In genomic region chr2:166088991-166089390, GRCm38 (mm10) we compare ENCODE assay signal across 23 mouse cellular contexts.
A peak's percentile ranks its signal among the peaks of the same experiment; 100 is the strongest.
DNase-seq lines count a peak whose midpoint lies in the region; ATAC-seq lines count a peak whose summit lies in the region.
"Had no signal": no experiment of that assay in that cellular context is flagged by ENCODE, and none has a peak within 500 bp of the region (broad histone marks: within the 10 kb centered on the region; RNA-seq: fewer than 3 reads in every experiment).

No protein-coding gene starts in this region.

- no peak overlapping the region for H3K4me3 ChIP-seq in embryonic facial prominence, embryonic 13.5 days
- H3K4me3 ChIP-seq in embryonic facial prominence, embryonic 10.5 days = no peak overlapping the region
- H3K4me3 ChIP-seq: embryonic facial prominence, embryonic 15.5 days; heart, adult 2 months; hindbrain, embryonic 12.5 days; hindbrain, embryonic 15.5 days had no signal

- peaks cover 83% of the 10 kb centered on the region for H3K36me3 ChIP-seq in embryonic facial prominence, embryonic 13.5 days
- H3K36me3 ChIP-seq in embryonic facial prominence, embryonic 10.5 days (replicated peaks) = peaks cover 97% of the 10 kb centered on the region

- DNase-seq in adrenal gland, postnatal 10 days = peak; percentile 74
- DNase-seq in adrenal gland, adult 18-20 months (ENCODE audit: low spot score in 2 of 2) = no peak
- no peak for DNase-seq in embryonic facial prominence, embryonic 10.5 days (ENCODE audit: low spot score)
- DNase-seq in testis, postnatal 10 days (ENCODE audit: low spot score) = peak; percentile 74
- no peak for DNase-seq in testis, postnatal 14 days (ENCODE audit: low spot score)
- DNase-seq in frontal cortex, adult 2 months (ENCODE audit: extremely low spot score in 1 of 2, low spot score in 1 of 2) = no peak
- DNase-seq: adrenal gland, adult 2 months; cerebellum, adult 11-12 months; cerebellum, adult 8-10 months; cerebellum, postnatal 10 days; cerebellum, postnatal 36 days; embryo, embryonic 11 days; forebrain, postnatal 0 days; gastrocnemius, postnatal 25 days had no signal

- no peaks in the 10 kb centered on the region for H3K27me3 ChIP-seq in embryonic facial prominence, embryonic 13.5 days
- no peaks in the 10 kb centered on the region for H3K27me3 ChIP-seq in embryonic facial prominence, embryonic 10.5 days (replicated peaks; ENCODE audit: low read depth, poor library complexity, severe bottlenecking)
- H3K27me3 ChIP-seq: embryonic facial prominence, embryonic 15.5 days; hindbrain, embryonic 12.5 days; hindbrain, embryonic 15.5 days had no signal

- ATAC-seq in embryonic facial prominence, embryonic 13.5 days (ENCODE audit: insufficient number of reproducible peaks, insufficient read depth, low FRiP score, low TSS enrichment, low read depth) = no peak
- ATAC-seq: activated CD4-positive, CD25-positive, alpha-beta regulatory T cell, adult 4 months; forebrain, embryonic 14.5 days; forebrain, postnatal 0 days; intestine, postnatal 0 days had no signal

- WGBS in embryonic facial prominence, embryonic 13.5 days = 90% methylated on average over 9 of the region's 9 CpGs
- WGBS in embryonic facial prominence, embryonic 10.5 days = 91% methylated on average over 9 of the region's 9 CpGs

- no peaks in the 10 kb centered on the region for H3K9me3 ChIP-seq in embryonic facial prominence, embryonic 13.5 days
- no peaks in the 10 kb centered on the region for H3K9me3 ChIP-seq in embryonic facial prominence, embryonic 10.5 days
- H3K9me3 ChIP-seq: embryonic facial prominence, embryonic 15.5 days; hindbrain, embryonic 12.5 days; hindbrain, embryonic 15.5 days had no signal

- H3K4me1 ChIP-seq in embryonic facial prominence, embryonic 13.5 days = peaks cover 18% of the 10 kb centered on the region
- H3K4me1 ChIP-seq in embryonic facial prominence, embryonic 10.5 days = peaks cover 44% of the 10 kb centered on the region
- H3K4me1 ChIP-seq: hindbrain, embryonic 15.5 days had no signal

- peak overlapping the region; percentile 7; the same call in 1 of the 2 replicates for H3K27ac ChIP-seq in embryonic facial prominence, embryonic 13.5 days
- no peak overlapping the region for H3K27ac ChIP-seq in embryonic facial prominence, embryonic 10.5 days (replicated peaks)
- H3K27ac ChIP-seq: embryonic facial prominence, embryonic 15.5 days; heart, adult 2 months; hindbrain, embryonic 12.5 days; hindbrain, embryonic 15.5 days had no signal

- H3K4me2 ChIP-seq in embryonic facial prominence, embryonic 13.5 days = no peak overlapping the region
- H3K4me2 ChIP-seq: embryonic facial prominence, embryonic 15.5 days; heart, embryonic 11.5 days; hindbrain, embryonic 12.5 days; hindbrain, embryonic 15.5 days had no signal

- H3K9ac ChIP-seq in embryonic facial prominence, embryonic 13.5 days = no peak overlapping the region
- H3K9ac ChIP-seq: embryonic facial prominence, embryonic 15.5 days; forebrain, postnatal 0 days; hindbrain, embryonic 12.5 days; hindbrain, embryonic 15.5 days had no signal

Comparison
In these comparisons a context has a peak if more than half of its experiments do, and no peak if none do; other contexts are left out.
1. DNase-seq: peak in adrenal gland, postnatal 10 days (single experiment) and testis, postnatal 10 days (single experiment); none in adrenal gland, adult 18-20 months (0 of 2), embryonic facial prominence, embryonic 10.5 days (single experiment), testis, postnatal 14 days (single experiment) and frontal cortex, adult 2 months (0 of 2).